Mouse (Mus musculus) hindbrain, embryonic 11.5 days (tissue): ENCODE results near the gene Lyzl6. TPM values are rescaled to one million over a fixed set of nuclear protein-coding genes. Genes with fewer than 3 reads are reported as not detected.

ENCODE experiments used
- ATAC-seq: fragments of 200-750 bp; cut with Nextera tagmentation; 2 replicates; pipeline ENCODE4 v1.8.0; 2017; ENCODE audit warnings: mild to moderate bottlenecking, moderate TSS enrichment, moderate library complexity; ENCODE audit not compliant: low FRiP score
- DNase-seq: peaks from one replicate; pipeline ENCODE4 v3.0.0-alpha.2; 2015; ENCODE audit warnings: low spot score
- H3K27ac ChIP-seq: fragments of 300-500 bp; sonication (generic); 2 replicates; pipeline ENCODE4 v1.5.1; 2014; ENCODE audit warnings: mild to moderate bottlenecking, low read depth, low read length
- H3K27me3 ChIP-seq: fragments of 300-500 bp; sonication (generic); 2 replicates; pipeline ENCODE4 v1.6.1; 2014; ENCODE audit warnings: mild to moderate bottlenecking, low read length, moderate library complexity, mixed read lengths; ENCODE audit not compliant: control insufficient read depth, insufficient read depth
- H3K36me3 ChIP-seq: fragments of 300-500 bp; sonication (generic); 2 replicates; pipeline ENCODE4 v1.6.1; 2014; ENCODE audit warnings: mild to moderate bottlenecking, low read length, moderate library complexity, mixed read lengths; ENCODE audit not compliant: control insufficient read depth, insufficient read depth
- H3K4me1 ChIP-seq: fragments of 300-500 bp; sonication (generic); replicated peaks from 2 replicates; pipeline ENCODE4 v1.6.1; 2014; ENCODE audit warnings: low read length, mixed read lengths; ENCODE audit not compliant: control insufficient read depth, insufficient read depth
- H3K4me2 ChIP-seq: fragments of 300-500 bp; sonication (generic); replicated peaks from 2 replicates; pipeline ENCODE4 v1.6.1; 2014; ENCODE audit warnings: mild to moderate bottlenecking, low read depth, low read length
- H3K4me3 ChIP-seq: fragments of 300-500 bp; sonication (generic); 2 replicates; pipeline ENCODE4 v1.5.1; 2014; ENCODE audit warnings: low read depth, low read length
- H3K9ac ChIP-seq: fragments of 300-500 bp; sonication (generic); 2 replicates; pipeline ENCODE4 v1.6.1; 2014; ENCODE audit warnings: low read depth, low read length
- H3K9me3 ChIP-seq: fragments of 300-500 bp; sonication (generic); 2 replicates; pipeline ENCODE4 v1.6.1; 2016; ENCODE audit warnings: low read length; ENCODE audit not compliant: control insufficient read depth
- WGBS: fragments of 180-500 bp; shearing (Covaris S2); extraction: QIAGEN DNeasy Blood & Tissue Kit; methylation state at CpG from one replicate; pipeline ENCODE4 v1.1.7; 2014; 5-methylcytosine and 5-hydroxymethylcytosine counted together
- polyA plus RNA-seq: library from polyadenylated mRNA; unstranded; fragments of >200 nt; fragmentation: Nextera tagmentation; extraction: Ambion mirVana; gene quantifications from 2 replicates; pipeline ENCODE4 v1.2.1, GENCODE M21; 2014

The Lyzl6 gene
- polyA plus RNA-seq, 1 experiment from 2014 or later = not detected

GRCm38 (mm10) chr11:103635481-103635880 is 3.2 kb downstream of the Lyzl6 start:
- Histone ChIP-seq H3K4me3 (no peak overlapping the region), H3K4me1 (no peaks in the 10 kb centered on the region), H3K9me3 (no peaks in the 10 kb centered on the region), H3K27ac (no peak overlapping the region), H3K36me3 (no peaks in the 10 kb centered on the region), H3K9ac (no peak overlapping the region), H3K4me2 (no peak overlapping the region), H3K27me3 (0 out of 2 replicates have a peak, but pooled peaks cover 2% of the 10 kb centered on the region)
- WGBS = 87% methylated on average over 3 of the region's 3 CpGs
- ATAC-seq = no peak
- DNase-seq = no peak

- no peak overlapping the region for H3K4me3 ChIP-seq
- ATAC-seq = no peak
- no peaks in the 10 kb centered on the region for H3K4me1 ChIP-seq
- no peaks in the 10 kb centered on the region for H3K36me3 ChIP-seq
- no peaks in the 10 kb centered on the region for H3K9me3 ChIP-seq
- no peak overlapping the region for H3K9ac ChIP-seq
- WGBS = 90% methylated on average over 7 of the region's 7 CpGs
- H3K27me3 ChIP-seq = 0 out of 2 replicates have a peak, but pooled peaks cover 2% of the 10 kb centered on the region
- H3K4me2 ChIP-seq = no peak overlapping the region
- DNase-seq = no peak
- no peak overlapping the region for H3K27ac ChIP-seq
Measured at GRCm38 (mm10) chr11:103634806-103635205, 3.9 kb downstream of the Lyzl6 start.

GRCm38 (mm10) chr11:103627453-103627852 is 11.2 kb downstream of the Lyzl6 start:
- no peaks in the 10 kb centered on the region for H3K27me3 ChIP-seq
- ATAC-seq (no peak), DNase-seq (no peak)
- no peaks in the 10 kb centered on the region for H3K9me3 ChIP-seq
- 89% methylated on average over 23 of the region's 23 CpGs for WGBS
- no peak overlapping the region for H3K4me2 ChIP-seq
- H3K4me3 ChIP-seq = no peak overlapping the region
- H3K9ac ChIP-seq = no peak overlapping the region
- H3K36me3 ChIP-seq = no peaks in the 10 kb centered on the region
- H3K4me1 ChIP-seq = no peaks in the 10 kb centered on the region
- H3K27ac ChIP-seq = no peak overlapping the region

- WGBS = 84% methylated on average over 9 of the region's 9 CpGs
- Histone ChIP-seq H3K36me3 (no peaks in the 10 kb centered on the region), H3K27ac (no peak within 1 kb of the TSS), H3K4me2 (no peak within 1 kb of the TSS), H3K9ac (no peak within 1 kb of the TSS), H3K27me3 (no peaks in the 10 kb centered on the region), H3K4me1 (no peaks in the 10 kb centered on the region), H3K4me3 (no peak within 1 kb of the TSS), H3K9me3 (no peaks in the 10 kb centered on the region)
- ATAC-seq (no peak), DNase-seq (no peak)
Measured at GRCm38 (mm10) chr11:103621040-103621439, 17.6 kb downstream of the Lyzl6 start, which contains the start of gene Gm884. TSS of gene Gm884 (minus strand) at chr11:103621140.

- Histone ChIP-seq H3K9ac (no peak overlapping the region), H3K36me3 (no peaks in the 10 kb centered on the region), H3K9me3 (no peaks in the 10 kb centered on the region), H3K27ac (no peak overlapping the region), H3K4me2 (no peak overlapping the region), H3K4me3 (no peak overlapping the region), H3K4me1 (no peaks in the 10 kb centered on the region), H3K27me3 (no peaks in the 10 kb centered on the region)
- DNase-seq = no peak
- WGBS = 87% methylated on average over 2 of the region's 2 CpGs
- ATAC-seq = no peak
Measured at GRCm38 (mm10) chr11:103610772-103611171, 27.9 kb downstream of the Lyzl6 start.

- no peak for ATAC-seq
- no peak overlapping the region for H3K4me2 ChIP-seq
- no peak overlapping the region for H3K9ac ChIP-seq
- 68% methylated on average over 5 of the region's 5 CpGs for WGBS
- no peak for DNase-seq
- H3K4me3 ChIP-seq = no peak overlapping the region
- no peaks in the 10 kb centered on the region for H3K27me3 ChIP-seq
- no peaks in the 10 kb centered on the region for H3K36me3 ChIP-seq
- no peaks in the 10 kb centered on the region for H3K9me3 ChIP-seq
- H3K27ac ChIP-seq = no peak overlapping the region
- no peaks in the 10 kb centered on the region for H3K4me1 ChIP-seq
Measured at GRCm38 (mm10) chr11:103606611-103607010, 32.1 kb downstream of the Lyzl6 start.

Other genes starting within 250 kb of the Lyzl6 start
- 7.2 and 7.3 TPM in 2 replicates for gene Plekhm1, start 226.2 kb downstream of the Lyzl6 start, polyA plus RNA-seq
- not detected in 2 replicates for gene Lrrc37a, start 134.3 kb downstream of the Lyzl6 start, polyA plus RNA-seq
- not detected in 2 replicates for gene Gm884, start 17.8 kb downstream of the Lyzl6 start, polyA plus RNA-seq
- gene Rprml, start 10.7 kb upstream of the Lyzl6 start, polyA plus RNA-seq = not detected in 2 replicates
- gene Gosr2, start 59.0 kb upstream of the Lyzl6 start, polyA plus RNA-seq = 75.2 and 91.3 TPM in 2 replicates
- 0.36 and 0.39 TPM in 2 replicates for gene Wnt9b, start 110.9 kb upstream of the Lyzl6 start, polyA plus RNA-seq
- gene Wnt3, start 135.3 kb upstream of the Lyzl6 start, polyA plus RNA-seq = 9.8 and 10.8 TPM in 2 replicates